Mouse (Mus musculus) forebrain, embryonic 12.5 days (tissue): Measurements from ENCODE around the gene Akt2. TPM values are rescaled to one million over a fixed set of nuclear protein-coding genes. Genes with fewer than 3 reads are reported as not detected.
A peak's percentile ranks its signal among the peaks of the same experiment; 100 is the strongest.

Experiments used
- ATAC-seq: fragments of 200-750 bp; cut with Nextera tagmentation; 2 replicates; pipeline ENCODE4 v1.8.0; 2017; ENCODE audit warnings: moderate TSS enrichment; ENCODE audit not compliant: low FRiP score
- H3K27ac ChIP-seq: fragments of 300-500 bp; sonication (generic); 2 replicates; pipeline ENCODE4 v1.5.1; 2016; ENCODE audit warnings: mild to moderate bottlenecking
- H3K27me3 ChIP-seq: fragments of 300-500 bp; sonication (generic); 2 replicates; pipeline ENCODE4 v1.6.1; 2016; ENCODE audit warnings: mild to moderate bottlenecking
- H3K36me3 ChIP-seq: fragments of 300-500 bp; sonication (generic); replicated peaks from 2 replicates; pipeline ENCODE4 v1.6.1; 2016; ENCODE audit warnings: mild to moderate bottlenecking
- H3K4me1 ChIP-seq: fragments of 300-500 bp; sonication (generic); 2 replicates; pipeline ENCODE4 v1.6.1; 2016
- H3K4me2 ChIP-seq: fragments of 300-500 bp; sonication (generic); 2 replicates; pipeline ENCODE4 v1.6.1; 2016; ENCODE audit warnings: mild to moderate bottlenecking, moderate library complexity
- H3K4me3 ChIP-seq: fragments of 300-500 bp; sonication (generic); replicated peaks from 2 replicates; pipeline ENCODE4 v1.5.1; 2016; ENCODE audit warnings: mild to moderate bottlenecking
- H3K9ac ChIP-seq: fragments of 300-500 bp; sonication (generic); 2 replicates; pipeline ENCODE4 v1.6.1; 2016; ENCODE audit warnings: mild to moderate bottlenecking
- H3K9me3 ChIP-seq: fragments of 300-500 bp; sonication (generic); 2 replicates; pipeline ENCODE4 v1.6.1; 2016
- WGBS: fragments of 180-500 bp; shearing (Covaris S2); methylation state at CpG from one replicate; pipeline ENCODE4 v1.1.7; 2016; 5-methylcytosine and 5-hydroxymethylcytosine counted together
- polyA plus RNA-seq: library from polyadenylated mRNA; unstranded; fragments of >200 nt; fragmentation: Nextera tagmentation; extraction: Ambion mirVana; gene quantifications from 2 replicates; pipeline ENCODE4 v1.2.1, GENCODE M21; 2016

Gene Akt2
- polyA plus RNA-seq, 1 experiment from 2014 or later: 84.6 TPM

DNA sequence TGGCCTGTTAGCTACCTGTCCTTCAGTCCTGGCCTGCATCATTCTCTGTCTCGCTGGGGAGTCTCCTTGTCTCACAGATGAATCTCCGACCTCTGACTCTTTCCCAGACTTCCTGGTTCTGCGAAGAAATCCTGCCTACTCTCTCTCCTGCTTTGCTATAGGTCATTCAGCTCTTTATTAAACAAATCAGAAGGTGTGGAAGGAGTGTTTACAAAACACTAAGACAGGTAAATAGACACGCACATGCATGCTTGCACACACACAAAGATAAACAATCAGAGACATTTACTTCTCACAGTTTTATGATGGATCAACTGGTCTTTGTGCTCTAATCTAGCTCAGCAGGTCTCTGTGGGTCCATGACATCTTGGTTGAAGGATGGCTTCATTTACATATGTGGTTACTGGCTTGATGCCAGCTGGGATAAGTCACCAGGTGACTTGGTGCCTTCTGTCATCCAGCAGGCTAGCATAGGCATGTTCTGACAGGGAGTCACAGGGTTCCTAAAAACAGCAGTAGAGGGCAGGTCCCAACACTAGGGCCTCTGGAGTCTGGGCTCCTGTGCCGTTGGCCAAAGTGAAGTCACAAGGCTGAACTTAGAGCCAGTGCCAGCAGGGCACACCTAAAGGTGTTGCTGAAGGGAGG, 21.6 kb upstream of the Akt2 start:
- WGBS: 92% methylated on average over 5 of the region's 5 CpGs
- no peak overlapping the region for H3K4me2 ChIP-seq
- peaks cover 75% of the 10 kb centered on the region for H3K36me3 ChIP-seq
- no peak overlapping the region for H3K9ac ChIP-seq
- no peak for ATAC-seq
- H3K27ac ChIP-seq: no peak overlapping the region
- no peaks in the 10 kb centered on the region for H3K27me3 ChIP-seq
- no peaks in the 10 kb centered on the region for H3K9me3 ChIP-seq
- no peaks in the 10 kb centered on the region for H3K4me1 ChIP-seq
- H3K4me3 ChIP-seq: no peak overlapping the region

DNA sequence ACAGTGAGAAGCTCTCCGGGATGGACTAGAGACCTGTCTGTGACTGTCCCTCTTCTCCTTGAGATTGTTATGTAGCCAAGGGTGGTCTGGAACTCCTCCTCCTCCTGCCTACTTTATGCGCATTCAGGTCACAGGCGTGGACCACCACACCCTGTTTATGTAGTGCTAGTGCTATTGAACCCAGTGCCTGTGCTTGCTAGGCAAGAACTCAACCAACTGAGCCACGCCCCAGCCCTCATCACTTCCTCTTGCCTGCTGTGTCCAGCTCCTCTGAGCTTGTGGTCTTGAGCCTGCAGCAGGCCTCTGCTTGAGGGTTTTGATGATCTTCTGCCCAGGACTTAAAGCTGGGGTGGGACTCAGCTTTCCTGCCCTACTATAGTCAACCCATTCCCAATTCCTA, 19.2 kb upstream of the Akt2 start:
- Histone ChIP-seq H3K36me3 (peaks cover 78% of the 10 kb centered on the region), H3K27me3 (no peaks in the 10 kb centered on the region)

DNA sequence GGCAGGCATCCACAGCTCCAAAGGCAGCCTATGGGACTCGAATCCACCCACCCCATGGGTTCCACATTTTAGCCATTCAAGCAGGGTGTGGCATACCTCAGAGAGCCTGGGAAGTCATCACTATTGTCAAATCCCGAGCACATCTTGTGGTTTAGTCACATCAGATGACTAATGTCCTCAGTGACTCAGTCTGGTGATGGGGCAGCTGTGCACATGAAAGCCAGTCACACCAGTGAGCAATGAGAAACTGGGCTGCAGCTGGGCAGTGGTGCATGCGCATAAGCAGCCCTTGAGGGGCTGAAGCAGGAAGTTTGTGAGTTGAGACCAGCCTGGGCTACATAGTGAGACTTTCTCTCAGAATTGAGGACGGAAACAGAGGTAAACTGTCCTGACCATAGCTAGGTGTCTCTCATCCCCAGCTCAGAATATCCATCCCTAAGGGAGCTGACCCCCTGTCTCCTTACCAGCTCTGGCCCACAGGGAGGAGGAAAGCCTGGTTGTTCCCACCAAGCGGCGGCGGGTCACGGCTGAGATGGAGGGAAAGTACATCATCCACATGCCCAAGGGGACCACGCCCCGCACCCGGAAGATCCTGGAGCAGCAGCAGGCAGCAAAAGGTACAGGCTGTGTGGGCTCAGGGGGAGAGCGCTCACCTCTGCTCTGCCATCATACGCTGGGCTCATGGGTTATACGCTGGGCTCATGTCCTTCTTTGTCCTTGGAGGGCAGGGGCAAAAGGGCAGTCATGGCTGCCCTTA, 17.1 kb upstream of the Akt2 start:
- Histone ChIP-seq H3K4me1 (no peaks in the 10 kb centered on the region), H3K9ac (no peak overlapping the region), H3K36me3 (peaks cover 80% of the 10 kb centered on the region), H3K4me3 (no peak overlapping the region), H3K27ac (no peak overlapping the region), H3K4me2 (no peak overlapping the region), H3K27me3 (no peaks in the 10 kb centered on the region), H3K9me3 (no peaks in the 10 kb centered on the region)
- no peak for ATAC-seq
- 93% methylated on average over 14 of the region's 14 CpGs for WGBS

More for the DNA sequence above, 19.2 kb upstream of the Akt2 start:
- no peaks in the 10 kb centered on the region for H3K4me1 ChIP-seq
- H3K4me2 ChIP-seq: no peak overlapping the region
- H3K4me3 ChIP-seq: no peak overlapping the region
- WGBS: 95% methylated on average over 4 of the region's 4 CpGs
- no peak overlapping the region for H3K27ac ChIP-seq
- no peak overlapping the region for H3K9ac ChIP-seq
- ATAC-seq: no peak
- H3K9me3 ChIP-seq: no peaks in the 10 kb centered on the region

DNA sequence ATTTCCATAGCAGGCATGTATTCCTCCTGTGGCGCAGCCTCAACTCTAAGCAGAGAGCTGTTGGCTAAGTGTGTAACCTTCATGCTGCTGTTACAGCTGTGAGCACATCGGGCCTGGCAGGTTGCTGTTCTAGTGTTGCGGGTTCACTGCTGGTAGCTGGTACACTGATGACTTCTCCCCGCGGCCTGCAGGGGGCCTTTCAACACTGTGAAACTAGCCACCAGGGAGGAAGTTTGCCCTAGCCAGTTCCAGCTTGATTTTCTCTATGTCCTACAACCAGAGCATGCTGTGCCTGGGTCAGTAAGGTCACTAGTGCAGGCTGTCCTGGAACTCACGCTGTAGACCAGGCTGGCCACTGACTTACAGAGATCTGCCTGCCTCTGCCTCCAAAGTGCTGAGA, 14.4 kb upstream of the Akt2 start:
- Histone ChIP-seq H3K36me3 (peaks cover 86% of the 10 kb centered on the region), H3K27ac (no peak overlapping the region), H3K9ac (no peak overlapping the region), H3K9me3 (no peaks in the 10 kb centered on the region), H3K4me2 (no peak overlapping the region), H3K4me3 (no peak overlapping the region), H3K27me3 (no peaks in the 10 kb centered on the region), H3K4me1 (no peaks in the 10 kb centered on the region)
- WGBS: 73% methylated on average over 6 of the region's 6 CpGs
- no peak for ATAC-seq

- no peaks in the 10 kb centered on the region for H3K9me3 ChIP-seq
- 93% methylated on average over 6 of the region's 6 CpGs for WGBS
- H3K4me1 ChIP-seq: no peaks in the 10 kb centered on the region
- H3K36me3 ChIP-seq: peaks cover 86% of the 10 kb centered on the region
- H3K27ac ChIP-seq: no peak overlapping the region
- no peak overlapping the region for H3K4me2 ChIP-seq
- no peak overlapping the region for H3K4me3 ChIP-seq
- H3K9ac ChIP-seq: no peak overlapping the region
- no peaks in the 10 kb centered on the region for H3K27me3 ChIP-seq
- ATAC-seq: no peak
These were observed 13.8 kb upstream of the Akt2 start for GRCm38 (mm10) chr7:27577589-27577988.

DNA sequence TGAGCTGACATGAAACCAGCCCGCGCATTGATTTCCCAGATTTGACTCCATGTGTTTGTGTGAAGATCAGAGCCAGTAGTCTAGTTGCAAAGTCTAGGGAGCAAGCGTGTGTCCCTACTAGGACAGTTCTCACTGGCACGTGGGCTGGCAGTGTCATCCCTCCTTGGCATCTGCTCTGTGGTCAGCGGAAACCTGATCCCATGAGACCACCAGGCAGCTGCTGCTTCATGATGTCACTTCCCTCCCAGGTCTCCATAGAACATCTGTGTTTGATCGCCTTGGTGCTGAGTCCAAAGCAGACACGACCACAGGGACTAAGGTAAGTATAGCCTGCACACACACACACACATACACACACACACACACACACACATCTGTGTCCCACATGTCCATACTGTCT, 12.9 kb upstream of the Akt2 start:
- H3K4me3 ChIP-seq: no peak overlapping the region
- no peaks in the 10 kb centered on the region for H3K4me1 ChIP-seq
- 92% methylated on average over 7 of the region's 7 CpGs for WGBS
- H3K36me3 ChIP-seq: peaks cover 91% of the 10 kb centered on the region
- ATAC-seq: no peak
- H3K27ac ChIP-seq: no peak overlapping the region
- no peaks in the 10 kb centered on the region for H3K27me3 ChIP-seq
- H3K9me3 ChIP-seq: no peaks in the 10 kb centered on the region
- H3K4me2 ChIP-seq: no peak overlapping the region
- H3K9ac ChIP-seq: no peak overlapping the region

- Histone ChIP-seq H3K27me3 (no peaks in the 10 kb centered on the region), H3K36me3 (peaks cover 84% of the 10 kb centered on the region), H3K4me2 (no peak overlapping the region), H3K9me3 (no peaks in the 10 kb centered on the region), H3K4me3 (no peak overlapping the region), H3K9ac (no peak overlapping the region), H3K4me1 (no peaks in the 10 kb centered on the region), H3K27ac (no peak overlapping the region)
- no peak for ATAC-seq
- WGBS: 89% methylated on average over 14 of the region's 14 CpGs
These were observed 10.8 kb upstream of the Akt2 start for GRCm38 (mm10) chr7:27580380-27581174.

GRCm38 (mm10) chr7:27586861-27587260, 4.5 kb upstream of the Akt2 start:
- Histone ChIP-seq H3K4me2 (no peak overlapping the region), H3K4me3 (no peak overlapping the region), H3K27me3 (no peaks in the 10 kb centered on the region), H3K9ac (no peak overlapping the region), H3K36me3 (peaks cover 24% of the 10 kb centered on the region), H3K9me3 (no peaks in the 10 kb centered on the region), H3K27ac (no peak overlapping the region), H3K4me1 (no peaks in the 10 kb centered on the region)
- no peak for ATAC-seq
- 70% methylated on average over 2 of the region's 2 CpGs for WGBS

DNA sequence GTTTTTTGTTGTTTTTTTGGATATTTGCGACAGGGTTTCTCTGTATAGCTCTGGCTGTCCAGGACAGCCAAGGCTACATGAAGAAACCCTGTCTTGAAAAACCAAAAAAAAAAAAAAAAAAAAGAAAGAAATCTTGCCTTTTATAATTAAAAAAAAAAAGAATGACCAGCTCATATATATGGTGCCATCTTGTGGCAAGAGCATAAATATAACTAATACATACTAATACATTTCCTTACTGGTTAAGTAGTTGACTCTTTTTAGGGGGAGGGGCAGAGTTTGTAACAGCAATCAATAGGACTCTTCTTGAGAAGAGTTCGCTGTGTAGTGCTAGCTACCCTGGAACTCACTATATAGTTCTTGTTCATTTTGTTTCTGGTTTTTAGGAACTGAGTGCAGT, 3.6 kb upstream of the Akt2 start:
- Histone ChIP-seq H3K4me1 (peaks cover 3% of the 10 kb centered on the region), H3K27ac (no peak overlapping the region), H3K9me3 (no peaks in the 10 kb centered on the region), H3K36me3 (peaks cover 16% of the 10 kb centered on the region), H3K4me2 (no peak overlapping the region), H3K4me3 (no peak overlapping the region), H3K27me3 (no peaks in the 10 kb centered on the region), H3K9ac (no peak overlapping the region)
- ATAC-seq: no peak
- 87% methylated on average over 2 of the region's 2 CpGs for WGBS

- Histone ChIP-seq H3K27me3 (no peaks in the 10 kb centered on the region), H3K4me2 (no peak overlapping the region), H3K9me3 (no peaks in the 10 kb centered on the region), H3K4me1 (peaks cover 16% of the 10 kb centered on the region), H3K4me3 (no peak overlapping the region), H3K9ac (no peak overlapping the region), H3K36me3 (peaks cover 5% of the 10 kb centered on the region; the same call in 1 of the 2 replicates), H3K27ac (no peak overlapping the region)
- 93% methylated on average over 4 of the region's 4 CpGs for WGBS
- ATAC-seq: no peak
These were observed 1.3 kb upstream of the Akt2 start for GRCm38 (mm10) chr7:27590088-27590487.

DNA sequence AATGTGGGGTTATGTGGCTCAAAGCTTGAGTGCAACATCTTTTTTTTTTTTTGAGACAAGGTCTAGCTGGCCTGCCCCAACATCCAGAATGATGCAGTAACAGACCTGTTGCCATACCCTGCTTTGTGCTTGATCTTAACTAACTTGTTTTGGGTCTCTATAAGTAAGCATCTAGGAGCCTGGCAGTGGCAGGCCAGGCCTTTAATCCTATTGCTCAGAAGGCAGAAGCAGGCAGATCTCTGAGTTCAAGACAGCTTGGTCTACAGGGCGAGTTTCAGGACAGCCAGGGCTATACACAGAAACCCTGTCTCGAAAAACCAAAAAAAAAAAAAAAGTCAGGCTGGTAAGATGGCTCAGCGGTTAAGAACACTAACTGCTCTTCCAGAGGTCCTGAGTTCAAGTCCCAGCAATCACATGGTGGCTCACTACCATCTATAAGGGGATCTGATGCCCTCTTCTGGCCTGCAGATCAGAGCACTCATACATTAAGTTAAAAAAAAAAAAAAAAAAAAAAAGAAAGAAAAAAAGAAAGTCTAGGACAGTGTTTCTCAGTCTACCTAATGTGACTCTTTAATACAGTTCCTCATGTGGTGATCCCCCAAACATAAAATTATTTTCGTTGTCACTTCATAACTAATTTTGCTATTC, 662 bp upstream of the Akt2 start:
- no peak for ATAC-seq
- 63% methylated on average over 4 of the region's 4 CpGs for WGBS
- H3K9ac ChIP-seq: peak overlapping the region; percentile 31; the same call in 1 of the 2 replicates
- peak overlapping the region; percentile 99 for H3K27ac ChIP-seq
- H3K9me3 ChIP-seq: no peaks in the 10 kb centered on the region
- H3K36me3 ChIP-seq: 0 out of 2 replicates have a peak, but pooled peaks cover 5% of the 10 kb centered on the region
- H3K4me2 ChIP-seq: peak overlapping the region; percentile 76
- peaks cover 17% of the 10 kb centered on the region for H3K4me1 ChIP-seq
- H3K27me3 ChIP-seq: no peaks in the 10 kb centered on the region
- peak overlapping the region; percentile 74 for H3K4me3 ChIP-seq
